Mouse (Mus musculus): ENCODE data around the gene Acbd7.

Gene Acbd7

GRCm38 (mm10) chr2:3335611-3336301 lies at the start of gene Acbd7:
Gene Acbd7 (plus strand): TSS chr2:3336168.
- Histone ChIP-seq H3K4me3 (replicated peaks; ENCODE audit: low read length) (peak within 1 kb of the TSS; percentile 76), H3K27me3 (ENCODE audit: insufficient read depth, low read length) (peaks cover 3% of the 10 kb centered on the region; the same call in 1 of the 2 replicates), H3K36me3 (ENCODE audit: insufficient read depth, low read length) (peaks cover 6% of the 10 kb centered on the region; the same call in 1 of the 2 replicates), H3K4me1 (replicated peaks; ENCODE audit: low read depth, low read length) (peaks cover 27% of the 10 kb centered on the region), H3K9me3 (ENCODE audit: low read length) (no peaks in the 10 kb centered on the region)
- TF ChIP-seq CTCF (conservative IDR thresholded peaks at IDR 0.05; ENCODE audit: low read length) (no peak), POU5F1 (IDR thresholded peaks at IDR 0.05; ENCODE audit: borderline replicate concordance, low read length) (no peak)

GRCm38 (mm10) chr2:3286243-3286642 lies 49.7 kb upstream of the Acbd7 start:
- 0 out of 2 replicates have a peak, but pooled peaks cover 3% of the 10 kb centered on the region for H3K36me3 ChIP-seq (ENCODE audit: insufficient read depth, low read length)
- H3K9me3 ChIP-seq (ENCODE audit: low read length), result no peaks in the 10 kb centered on the region
- no peak overlapping the region for H3K4me3 ChIP-seq (replicated peaks; ENCODE audit: low read length)
- no peaks in the 10 kb centered on the region for H3K27me3 ChIP-seq (ENCODE audit: insufficient read depth, low read length)
- no peak for TF ChIP-seq CTCF (conservative IDR thresholded peaks at IDR 0.05; ENCODE audit: low read length)
- H3K4me1 ChIP-seq (replicated peaks; ENCODE audit: low read depth, low read length), result peaks cover 25% of the 10 kb centered on the region

DNA sequence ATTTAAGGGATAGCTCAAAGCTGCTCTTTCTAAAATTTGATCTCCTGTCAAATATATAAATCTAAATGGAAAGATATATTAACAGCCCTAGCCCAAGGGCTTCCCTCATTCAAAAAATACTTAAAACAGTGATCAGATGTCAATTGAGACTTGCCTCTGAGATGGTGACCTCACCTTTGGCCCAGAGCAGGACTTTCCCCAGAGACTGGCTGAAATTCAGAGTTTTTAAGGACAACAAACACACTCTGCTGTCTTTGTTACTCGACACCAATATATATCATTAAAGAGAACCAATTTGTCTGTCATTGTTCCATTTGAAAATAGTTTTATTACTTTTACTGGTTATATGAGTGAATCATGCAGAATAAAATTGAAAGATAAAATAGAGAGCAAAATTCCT lies 46.4 kb upstream of the Acbd7 start:
- 0 out of 2 replicates have a peak, but pooled peaks cover 3% of the 10 kb centered on the region for H3K36me3 ChIP-seq (ENCODE audit: insufficient read depth, low read length)
- no peak overlapping the region for H3K4me3 ChIP-seq (replicated peaks; ENCODE audit: low read length)
- H3K9me3 ChIP-seq (ENCODE audit: low read length), result no peaks in the 10 kb centered on the region
- TF ChIP-seq CTCF (conservative IDR thresholded peaks at IDR 0.05; ENCODE audit: low read length), result no peak
- no peak for TF ChIP-seq NANOG (IDR thresholded peaks at IDR 0.05; ENCODE audit: borderline replicate concordance, low read length)
- no peak for TF ChIP-seq POU5F1 (IDR thresholded peaks at IDR 0.05; ENCODE audit: borderline replicate concordance, low read length)
- H3K4me1 ChIP-seq (replicated peaks; ENCODE audit: low read depth, low read length), result peaks cover 11% of the 10 kb centered on the region
- H3K27me3 ChIP-seq (ENCODE audit: insufficient read depth, low read length), result no peaks in the 10 kb centered on the region

GRCm38 (mm10) chr2:3292170-3292569 lies 43.8 kb upstream of the Acbd7 start:
- Histone ChIP-seq H3K27me3 (ENCODE audit: insufficient read depth, low read length) (no peaks in the 10 kb centered on the region), H3K4me1 (replicated peaks; ENCODE audit: low read depth, low read length) (peaks cover 3% of the 10 kb centered on the region; the same call in 1 of the 2 replicates), H3K36me3 (ENCODE audit: insufficient read depth, low read length) (no peaks in the 10 kb centered on the region), H3K9me3 (ENCODE audit: low read length) (no peaks in the 10 kb centered on the region), H3K4me3 (replicated peaks; ENCODE audit: low read length) (no peak overlapping the region)
- TF ChIP-seq NANOG (IDR thresholded peaks at IDR 0.05; ENCODE audit: borderline replicate concordance, low read length) (no peak), POU5F1 (IDR thresholded peaks at IDR 0.05; ENCODE audit: borderline replicate concordance, low read length) (no peak), CTCF (conservative IDR thresholded peaks at IDR 0.05; ENCODE audit: low read length) (no peak)

DNA sequence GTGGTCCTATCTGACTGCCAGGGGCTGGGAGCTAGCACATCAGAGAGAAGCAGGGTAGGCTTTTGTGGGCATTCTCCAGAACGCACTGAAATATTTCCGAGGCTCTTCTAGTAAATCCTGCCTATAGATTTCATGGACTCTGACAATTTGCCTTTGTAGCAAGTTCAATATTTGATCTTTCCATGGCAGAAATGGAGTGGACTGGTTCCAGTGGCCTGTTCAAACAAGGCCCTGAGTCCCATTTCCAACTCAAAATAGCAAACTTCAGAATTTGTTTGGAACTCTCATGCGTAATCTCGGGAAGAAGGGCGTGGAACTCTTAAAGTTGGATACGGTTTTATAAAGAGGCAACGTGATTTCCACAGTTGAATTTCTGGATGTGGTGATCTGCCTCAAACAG lies 40.1 kb upstream of the Acbd7 start:
- no peak for TF ChIP-seq CTCF (conservative IDR thresholded peaks at IDR 0.05; ENCODE audit: low read length)
- TF ChIP-seq POU5F1 (IDR thresholded peaks at IDR 0.05; ENCODE audit: borderline replicate concordance, low read length), result no peak
- no peak for TF ChIP-seq NANOG (IDR thresholded peaks at IDR 0.05; ENCODE audit: borderline replicate concordance, low read length)
- Histone ChIP-seq H3K4me3 (replicated peaks; ENCODE audit: low read length) (no peak overlapping the region), H3K4me1 (replicated peaks; ENCODE audit: low read depth, low read length) (peaks cover 6% of the 10 kb centered on the region; the same call in 1 of the 2 replicates), H3K9me3 (ENCODE audit: low read length) (no peaks in the 10 kb centered on the region), H3K27me3 (ENCODE audit: insufficient read depth, low read length) (no peaks in the 10 kb centered on the region), H3K36me3 (ENCODE audit: insufficient read depth, low read length) (no peaks in the 10 kb centered on the region)

GRCm38 (mm10) chr2:3305426-3306025 lies 30.4 kb upstream of the Acbd7 start:
- no peaks in the 10 kb centered on the region for H3K27me3 ChIP-seq (ENCODE audit: insufficient read depth, low read length)
- no peak overlapping the region for H3K4me3 ChIP-seq (replicated peaks; ENCODE audit: low read length)
- H3K4me1 ChIP-seq (replicated peaks; ENCODE audit: low read depth, low read length), result peaks cover 6% of the 10 kb centered on the region; the same call in 1 of the 2 replicates
- TF ChIP-seq NANOG (IDR thresholded peaks at IDR 0.05; ENCODE audit: borderline replicate concordance, low read length) (no peak), POU5F1 (IDR thresholded peaks at IDR 0.05; ENCODE audit: borderline replicate concordance, low read length) (no peak), CTCF (conservative IDR thresholded peaks at IDR 0.05; ENCODE audit: low read length) (no peak)
- no peaks in the 10 kb centered on the region for H3K9me3 ChIP-seq (ENCODE audit: low read length)
- H3K36me3 ChIP-seq (ENCODE audit: insufficient read depth, low read length), result peaks cover 38% of the 10 kb centered on the region

DNA sequence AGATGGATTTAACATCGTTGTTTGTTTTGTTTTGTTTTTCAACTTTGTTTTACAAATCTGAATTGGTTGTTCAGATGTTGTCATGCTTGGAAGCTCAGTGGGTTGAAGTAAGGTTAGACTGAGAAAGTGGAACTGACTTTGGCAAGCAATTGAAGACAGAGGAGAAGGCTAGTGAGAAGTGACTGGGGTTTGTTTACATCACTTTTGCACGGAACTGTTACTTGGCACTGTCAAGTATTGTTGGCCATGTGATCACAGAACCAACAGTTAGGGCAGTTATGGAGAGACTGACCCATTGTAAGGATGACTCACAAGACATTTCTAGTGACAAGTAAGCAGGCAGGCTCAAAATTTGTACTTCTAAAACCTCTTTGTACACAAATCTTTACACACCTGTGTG lies 12.8 kb upstream of the Acbd7 start:
- no peaks in the 10 kb centered on the region for H3K27me3 ChIP-seq (ENCODE audit: insufficient read depth, low read length)
- H3K4me1 ChIP-seq (replicated peaks; ENCODE audit: low read depth, low read length), result no peaks in the 10 kb centered on the region; the same call in 1 of the 2 replicates
- H3K36me3 ChIP-seq (ENCODE audit: insufficient read depth, low read length), result peaks cover 92% of the 10 kb centered on the region
- no peak overlapping the region for H3K4me3 ChIP-seq (replicated peaks; ENCODE audit: low read length)
- no peaks in the 10 kb centered on the region for H3K9me3 ChIP-seq (ENCODE audit: low read length)
- TF ChIP-seq NANOG (IDR thresholded peaks at IDR 0.05; ENCODE audit: borderline replicate concordance, low read length) (no peak), POU5F1 (IDR thresholded peaks at IDR 0.05; ENCODE audit: borderline replicate concordance, low read length) (no peak), CTCF (conservative IDR thresholded peaks at IDR 0.05; ENCODE audit: low read length) (no peak)

DNA sequence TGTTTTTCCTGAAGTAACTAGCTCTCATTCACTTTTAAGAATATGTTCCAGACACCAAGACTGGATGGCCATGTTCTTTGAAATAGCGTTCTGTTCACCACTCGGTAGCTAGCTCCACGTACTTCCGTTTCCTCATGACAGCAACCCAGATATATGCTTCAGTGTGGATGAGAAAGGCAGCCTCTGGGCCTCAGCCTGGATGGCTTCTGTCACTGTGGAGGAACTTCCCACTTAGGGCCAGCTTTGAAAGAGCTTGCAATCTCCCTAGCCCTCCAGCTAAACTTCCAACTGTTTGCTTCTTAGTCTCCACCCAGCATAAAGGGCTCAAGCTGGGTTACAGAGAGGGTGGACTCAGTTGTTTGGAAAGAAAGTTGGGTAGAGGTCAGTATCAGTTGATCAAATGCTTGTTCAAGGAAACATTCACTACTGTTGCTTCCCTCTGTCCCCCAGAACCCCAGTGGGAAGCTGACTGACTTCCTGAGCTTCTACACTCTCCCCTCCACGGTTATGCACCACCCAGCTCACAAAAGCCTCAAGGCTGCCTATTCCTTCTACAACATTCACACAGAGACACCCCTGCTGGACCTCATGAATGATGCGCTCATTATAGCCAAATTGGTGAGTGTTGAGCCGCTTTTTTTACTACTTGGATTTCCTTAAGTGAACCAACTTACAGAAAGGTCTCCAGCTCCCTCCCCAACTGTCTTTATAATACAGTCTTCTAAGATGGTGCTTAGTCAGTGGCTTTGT lies 11.4 kb upstream of the Acbd7 start:
- TF ChIP-seq CTCF (conservative IDR thresholded peaks at IDR 0.05; ENCODE audit: low read length) (no peak), POU5F1 (IDR thresholded peaks at IDR 0.05; ENCODE audit: borderline replicate concordance, low read length) (no peak), NANOG (IDR thresholded peaks at IDR 0.05; ENCODE audit: borderline replicate concordance, low read length) (no peak)
- Histone ChIP-seq H3K9me3 (ENCODE audit: low read length) (no peaks in the 10 kb centered on the region), H3K36me3 (ENCODE audit: insufficient read depth, low read length) (peaks cover 94% of the 10 kb centered on the region), H3K4me3 (replicated peaks; ENCODE audit: low read length) (no peak overlapping the region), H3K27me3 (ENCODE audit: insufficient read depth, low read length) (no peaks in the 10 kb centered on the region), H3K4me1 (replicated peaks; ENCODE audit: low read depth, low read length) (no peaks in the 10 kb centered on the region)
